Mouse (Mus musculus) kidney, adult 9 months (tissue): ENCODE data around the gene Gm10681.
"Not testable (repeated sequence)": the region's sequence is repeated elsewhere in the genome, so short reads cannot be mapped to it uniquely, and the experiment has no call there.

ENCODE experiments used
- DNase-seq: peaks from one replicate; pipeline ENCODE4 v3.0.0; 2022

The Gm10681 gene

GRCm38 (mm10) chr3:98507229-98507628, 81.4 kb downstream of the Gm10681 start:
- not testable (repeated sequence) for DNase-seq
